Mouse (Mus musculus) adrenal gland, adult (tissue): ENCODE data around the gene Adamts8.

Experiments used
- DNase-seq, 2 experiments: peaks; one replicate each; pipeline ENCODE4 v3.0.0; 2022 to 2023; ENCODE audit warnings: low spot score in 1 of 2; ENCODE audit not compliant: inconsistent age in 2 of 2

The Adamts8 gene

DNA sequence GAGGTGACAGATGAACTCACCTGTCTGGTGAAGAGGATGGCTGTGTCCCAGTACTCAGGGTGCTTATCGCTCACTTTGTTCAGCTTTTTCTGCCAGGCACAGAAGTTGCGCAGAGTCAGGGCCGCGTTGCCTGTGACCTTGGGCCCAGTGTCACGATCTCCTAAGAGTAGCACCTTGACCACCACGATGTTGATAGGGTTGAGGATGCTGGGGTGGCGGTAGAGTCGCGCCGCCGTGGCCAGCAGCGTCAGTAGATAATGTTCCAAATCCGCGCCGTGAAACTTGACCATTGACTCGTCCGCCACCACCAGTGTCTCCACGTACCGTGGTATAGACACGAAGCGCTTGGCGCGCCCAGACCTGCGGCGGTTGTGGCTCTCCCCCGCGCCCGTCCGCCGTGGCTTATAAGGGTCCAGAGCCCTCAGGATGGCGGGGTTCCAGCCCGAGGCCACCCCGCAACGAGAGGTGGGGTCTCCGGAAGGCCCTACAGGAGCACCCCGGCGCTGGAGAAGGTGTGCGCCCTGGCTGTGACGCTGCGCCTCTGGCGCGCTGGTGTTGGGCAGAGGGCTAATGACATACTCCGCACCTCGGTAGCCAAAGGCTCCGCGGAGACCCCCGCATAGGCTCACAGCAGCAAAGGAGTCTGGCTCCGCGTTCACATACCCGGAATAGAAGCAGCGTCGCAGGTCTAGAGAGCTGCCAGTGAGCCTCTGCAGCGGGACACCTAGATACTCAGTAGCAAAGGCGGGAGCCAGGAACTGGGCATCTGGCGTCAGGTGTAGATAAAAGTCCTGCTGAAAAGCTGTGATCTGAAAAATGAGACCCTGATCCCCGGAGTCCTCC, 20.9 kb upstream of the Adamts8 start:
- no peak for DNase-seq

DNA sequence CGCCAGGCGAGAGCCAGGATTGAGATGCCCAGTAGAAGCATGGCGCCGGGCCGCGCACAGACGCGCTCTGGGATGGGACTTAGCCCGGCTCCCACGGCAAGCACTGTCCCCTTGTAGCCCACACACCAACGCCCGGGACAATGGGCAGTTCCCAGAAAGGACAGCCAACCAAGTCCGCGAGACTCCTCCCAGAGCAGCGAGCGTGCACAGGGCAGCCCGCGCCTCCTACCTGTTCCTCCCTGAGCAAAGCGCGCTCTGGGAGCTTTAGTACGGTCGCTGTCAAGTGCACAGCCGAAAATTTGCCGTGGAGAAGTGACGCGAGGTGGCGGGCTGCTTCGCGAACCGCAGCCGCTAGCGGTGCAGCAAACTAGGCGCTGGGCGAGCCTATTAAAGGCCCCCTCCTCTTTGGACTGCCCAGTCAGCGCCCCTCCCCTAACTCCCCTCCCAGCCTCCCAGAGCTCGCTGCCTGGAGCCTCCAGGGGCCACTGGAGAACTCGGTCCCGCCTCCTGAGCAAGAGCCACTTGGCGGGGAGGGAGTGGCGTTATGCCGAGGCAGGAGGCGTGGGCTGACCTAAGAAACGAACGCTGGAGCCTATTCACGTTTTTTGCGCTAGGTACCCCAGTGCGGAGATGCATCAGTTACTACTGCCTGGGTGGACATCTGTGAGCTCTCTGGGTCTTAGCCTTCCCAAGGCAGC, 20.0 kb upstream of the Adamts8 start, which contains the start of gene Adamts15:
Adamts15 (minus strand) TSS at position 256 of the 698 bp plus-strand sequence.
- peak; percentile 69 to 88 for DNase-seq

DNA sequence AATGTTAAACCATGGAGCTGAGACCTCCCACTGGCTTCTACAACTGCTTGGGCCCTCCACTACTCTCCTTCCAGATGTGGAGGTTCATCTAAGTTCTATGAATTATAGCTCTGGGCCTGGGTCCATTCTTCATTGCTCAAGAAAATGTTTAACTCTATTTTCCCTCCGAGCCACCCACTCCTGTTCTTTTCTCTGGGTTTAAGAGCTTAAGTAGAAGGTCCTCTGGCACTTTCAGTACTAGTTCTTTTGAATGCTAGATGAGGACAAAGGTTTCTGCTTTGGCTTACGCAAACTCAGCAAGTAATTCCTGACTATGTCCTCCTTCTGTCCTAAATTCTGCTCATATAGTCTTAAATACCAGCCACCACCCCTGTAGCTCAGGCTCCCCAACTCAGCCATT, 13.6 kb upstream of the Adamts8 start:
- no peak for DNase-seq

DNA sequence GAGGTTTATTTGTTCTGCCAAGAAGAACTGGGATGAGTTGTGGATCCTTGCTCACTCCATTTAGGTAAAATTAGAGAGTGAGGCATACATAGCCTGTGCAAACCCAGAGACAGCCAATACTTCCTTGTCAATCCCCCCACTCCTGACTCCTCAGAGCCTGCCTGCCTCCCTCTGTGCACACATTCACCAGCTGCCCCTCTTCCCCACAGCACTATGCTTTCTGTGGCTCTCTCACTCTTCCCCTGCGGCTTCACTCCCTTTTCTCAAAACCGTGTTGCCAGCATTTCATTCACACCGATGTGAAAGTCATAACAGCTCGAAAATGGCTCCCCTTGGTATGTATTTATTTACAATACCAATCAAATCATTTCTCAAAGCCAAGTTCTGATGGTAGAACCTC, 10.0 kb upstream of the Adamts8 start:
- no peak for DNase-seq

DNA sequence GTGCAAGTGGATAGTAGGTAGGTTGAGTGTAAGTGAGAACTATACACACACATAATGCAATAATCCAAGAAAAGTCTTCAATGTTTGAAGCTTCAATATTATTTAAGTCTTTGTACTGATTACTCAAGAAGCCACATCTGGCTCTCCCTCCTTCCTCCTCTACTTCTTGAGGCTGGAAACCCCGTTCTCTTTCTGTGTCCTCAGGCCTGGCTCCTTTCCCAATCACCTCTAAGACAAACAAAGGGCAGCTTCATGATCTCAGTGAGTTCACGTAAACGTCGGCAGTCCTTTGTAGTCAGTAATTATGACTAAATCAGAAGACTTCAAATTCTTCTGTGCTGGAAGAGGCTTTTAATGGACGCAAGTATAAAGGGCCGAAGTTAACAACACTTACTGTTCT, 7.5 kb upstream of the Adamts8 start:
- no peak for DNase-seq

DNA sequence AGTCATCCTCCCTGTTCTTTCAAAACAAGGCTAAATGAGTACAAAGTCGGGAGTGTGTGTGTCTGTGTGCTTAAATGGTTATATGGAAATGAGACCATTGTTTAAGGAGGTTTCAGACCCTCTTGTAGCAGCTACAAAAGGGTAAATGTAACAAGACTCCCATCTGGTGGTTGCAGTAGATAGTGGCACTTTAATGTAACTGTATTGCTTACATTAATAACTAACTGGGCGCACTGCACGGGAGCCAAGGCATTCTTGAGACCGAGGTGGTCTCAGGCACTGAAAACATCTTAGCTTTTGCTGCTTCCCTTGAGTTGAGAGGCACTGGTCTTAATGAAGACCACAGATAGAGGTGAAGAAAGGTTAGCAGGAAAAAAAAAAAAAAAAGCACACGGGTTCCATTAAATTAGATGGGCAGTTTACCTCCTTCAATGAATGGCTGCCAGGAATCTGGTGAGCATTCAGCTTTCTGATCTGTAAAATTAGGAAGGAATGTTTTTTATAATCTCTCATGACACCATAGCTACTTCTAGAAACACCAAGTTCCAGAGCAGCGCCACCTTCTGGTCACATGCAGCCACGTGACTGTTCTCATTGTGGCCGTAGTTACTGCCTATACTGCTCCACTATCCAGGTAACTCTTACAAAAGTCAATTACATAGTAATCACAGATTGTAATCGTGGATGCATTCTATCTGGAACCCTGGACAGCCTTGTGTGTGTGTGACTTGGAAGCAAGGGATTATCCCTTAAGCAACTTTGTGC, 5.5 kb upstream of the Adamts8 start:
- peak; percentile 49 to 82 for DNase-seq

DNA sequence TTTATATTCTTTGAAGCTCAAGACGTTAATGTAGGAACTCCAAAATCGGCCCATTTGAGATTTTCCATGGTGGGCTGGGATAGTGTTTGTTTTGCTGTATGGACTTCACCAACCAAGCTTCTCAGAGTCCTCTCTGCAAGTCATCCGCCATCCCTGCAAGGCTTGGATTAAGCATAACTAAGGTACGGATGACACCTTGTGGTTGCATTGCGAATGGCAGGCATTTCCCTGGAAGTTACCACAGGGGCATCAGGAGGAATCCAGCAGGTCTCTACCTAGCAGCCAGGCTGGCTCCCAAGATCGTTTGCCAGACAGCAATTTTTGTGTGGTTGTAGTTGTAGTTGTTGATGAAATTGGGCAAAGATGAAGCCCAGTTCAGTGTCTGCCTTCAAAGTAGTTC, 2.0 kb upstream of the Adamts8 start:
- peak; percentile 82 to 96 for DNase-seq

DNA sequence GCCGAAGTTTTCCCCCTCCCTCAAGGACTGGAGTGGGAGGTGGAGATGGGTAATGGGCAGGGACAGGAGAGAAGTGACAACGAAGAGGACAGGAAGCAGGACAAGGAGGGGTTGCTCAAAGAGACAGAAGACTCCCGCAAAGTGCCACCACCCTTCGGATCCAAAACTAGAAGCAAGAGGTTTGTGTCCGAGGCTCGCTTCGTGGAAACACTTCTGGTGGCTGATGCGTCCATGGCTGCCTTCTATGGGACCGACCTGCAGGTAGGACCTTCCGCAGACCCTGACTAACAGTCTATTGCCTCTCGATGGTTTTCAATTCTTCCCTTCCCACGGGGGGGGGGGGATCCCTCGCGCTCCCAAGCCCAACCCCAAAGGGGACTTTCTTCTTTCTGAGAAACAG, 979 bp downstream of the Adamts8 start:
- DNase-seq = no peak

DNA sequence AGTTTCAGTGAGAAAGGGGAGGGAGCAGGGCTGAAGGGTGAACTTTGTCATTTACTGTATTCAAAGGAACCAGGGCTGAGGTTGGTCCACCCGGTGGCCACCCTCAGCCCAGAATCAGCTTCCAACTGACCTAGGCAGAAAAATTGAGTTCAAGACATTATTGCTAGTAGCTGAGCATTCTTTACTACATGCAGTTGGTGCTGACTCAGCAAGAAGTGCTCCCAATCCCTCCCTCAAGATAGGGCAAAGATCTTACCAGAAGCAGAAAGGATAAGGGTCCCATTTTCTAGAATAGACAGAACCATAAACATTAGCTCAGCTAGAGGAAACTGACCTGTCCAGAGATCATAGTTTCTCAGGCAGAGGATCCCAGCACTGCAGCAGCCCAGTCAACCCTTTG, 1.9 kb downstream of the Adamts8 start:
- no peak for DNase-seq

DNA sequence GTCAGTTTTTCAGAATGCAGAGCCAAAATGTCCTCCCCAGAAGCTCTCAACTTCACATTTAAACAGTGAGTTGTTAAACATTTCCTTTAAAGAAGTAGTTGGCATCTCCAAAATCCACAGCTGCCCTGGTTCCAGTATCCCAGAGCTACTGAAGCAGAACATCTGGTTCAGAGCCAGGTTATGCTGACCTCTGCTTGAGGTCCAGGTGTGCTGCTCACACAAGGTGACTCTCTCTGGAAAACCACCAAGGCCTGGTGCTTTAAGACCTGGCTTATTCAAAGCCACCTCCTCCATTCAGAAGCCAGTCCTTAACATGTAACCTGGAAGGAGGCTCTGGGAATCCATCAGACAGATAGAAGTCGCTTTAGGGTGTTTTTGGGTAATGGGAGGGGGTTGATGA, 2.9 kb downstream of the Adamts8 start:
- DNase-seq = no peak

DNA sequence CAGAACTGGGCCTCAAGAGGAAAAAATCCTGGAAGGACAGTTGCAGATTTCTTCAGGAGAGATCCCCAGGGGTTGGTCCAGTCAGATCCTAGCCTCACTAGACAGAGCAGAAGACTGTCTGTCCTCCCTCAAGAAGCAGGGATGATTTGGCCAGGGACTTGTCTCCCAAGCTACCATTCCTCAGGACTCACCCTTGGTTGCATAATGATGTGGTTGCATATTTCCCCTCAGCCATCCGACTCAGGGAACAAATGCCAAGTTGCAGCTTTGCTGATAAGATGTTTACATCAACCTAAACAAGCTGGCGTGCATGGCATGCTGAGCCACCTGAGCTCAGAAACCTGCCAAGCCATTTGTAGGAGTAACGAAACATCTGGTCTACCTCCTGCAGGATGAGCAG, 7.1 kb downstream of the Adamts8 start:
- peak in 1 of 2 experiments; percentile 69 for DNase-seq

DNA sequence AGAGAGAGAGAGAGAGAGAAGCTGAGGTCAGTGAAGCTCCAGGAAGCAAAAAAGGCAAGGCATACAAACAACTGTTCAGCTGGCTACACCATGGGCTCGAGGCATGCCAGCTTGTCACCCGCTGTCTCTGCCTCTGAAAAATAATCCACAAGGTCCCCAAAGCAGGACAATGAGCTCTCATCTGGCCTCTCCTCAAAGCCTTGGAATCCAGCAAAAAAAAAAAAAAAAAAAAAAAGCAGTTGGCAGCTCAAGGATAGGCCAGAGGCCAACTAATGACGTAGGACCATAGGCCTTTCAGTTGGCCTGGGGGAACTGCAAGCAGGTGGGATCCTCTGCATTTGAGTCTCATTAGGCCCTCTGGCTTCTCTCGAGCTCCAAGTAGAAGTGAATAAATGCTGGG, 7.6 kb downstream of the Adamts8 start:
- peak; percentile 54 to 78 for DNase-seq

DNA sequence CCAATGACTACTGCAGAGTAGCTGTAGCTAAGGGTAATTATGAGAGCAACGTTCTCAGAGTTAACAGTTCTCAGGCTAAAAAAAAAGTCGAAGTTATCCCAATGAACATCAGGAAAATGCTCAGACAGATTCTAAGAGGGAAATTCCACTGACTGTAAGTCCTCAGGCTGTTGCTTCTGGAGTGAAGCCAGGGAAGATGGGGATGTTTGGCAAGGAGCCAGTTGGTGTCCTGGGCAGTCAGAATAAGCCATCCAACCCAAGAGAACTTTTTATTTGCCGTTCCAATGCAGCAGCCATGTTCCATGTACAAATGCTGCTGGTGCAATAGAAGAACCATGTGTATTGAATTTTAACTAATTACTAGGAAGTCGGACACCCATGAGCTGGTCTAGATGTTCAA, 8.2 kb downstream of the Adamts8 start:
- DNase-seq = peak; percentile 65 to 80

DNA sequence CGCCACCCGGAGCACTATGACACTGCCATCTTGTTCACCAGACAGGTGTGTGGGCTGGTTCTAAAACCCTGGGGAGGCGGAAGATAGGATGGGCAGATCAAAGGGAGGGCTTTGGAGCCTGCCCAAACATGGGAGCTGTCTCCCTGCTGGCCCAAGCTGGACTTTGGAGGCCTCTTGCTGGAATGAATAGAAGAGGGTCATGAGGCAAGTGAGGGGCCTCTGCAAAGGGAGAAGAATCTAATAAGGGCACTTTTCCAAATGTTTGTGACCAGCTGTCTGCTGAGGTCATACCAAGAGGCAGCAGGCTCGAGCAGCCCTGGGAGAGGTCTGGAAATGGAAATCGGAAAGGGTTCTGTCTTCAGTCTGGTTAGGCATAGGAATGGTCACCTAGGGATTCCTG, 9.1 kb downstream of the Adamts8 start:
- no peak for DNase-seq

DNA sequence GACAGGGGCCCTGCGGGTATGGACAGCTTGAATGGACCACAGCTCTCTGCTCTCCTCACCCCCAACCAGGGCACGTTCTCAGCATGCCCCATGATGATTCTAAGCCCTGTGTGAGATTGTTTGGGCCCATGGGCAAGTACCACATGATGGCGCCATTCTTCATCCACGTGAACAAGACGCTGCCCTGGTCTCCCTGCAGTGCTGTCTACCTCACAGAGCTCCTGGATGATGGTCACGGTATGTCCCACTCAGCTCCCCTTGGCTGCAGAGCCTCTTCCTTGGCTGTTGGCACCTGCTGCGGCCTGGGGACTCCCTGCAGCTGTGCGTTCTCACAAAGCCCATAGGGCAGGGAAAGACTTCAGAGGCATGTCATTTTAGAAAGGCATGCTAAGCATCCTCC, 10.9 kb downstream of the Adamts8 start:
- peak in 1 of 2 experiments; percentile 68 for DNase-seq

DNA sequence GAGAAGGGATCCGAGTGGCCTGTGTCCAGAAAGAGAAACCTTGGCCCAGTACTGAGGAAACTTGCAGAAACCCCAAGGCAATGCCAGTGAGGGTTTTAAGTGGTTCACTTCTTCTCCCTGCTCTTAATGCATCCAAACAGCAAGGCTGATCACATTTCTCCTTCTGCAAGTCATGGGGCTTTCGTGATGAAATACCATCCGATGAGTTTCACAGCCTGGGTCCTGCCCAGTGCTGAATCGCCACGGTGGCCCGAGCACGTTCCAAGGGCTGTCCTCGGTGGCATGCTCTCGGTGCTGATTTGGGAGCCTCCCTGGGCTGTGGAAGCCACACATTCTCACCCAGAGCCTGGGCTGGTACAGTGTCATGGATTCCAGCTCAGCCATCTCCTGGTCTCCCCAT, 12.9 kb downstream of the Adamts8 start:
- no peak for DNase-seq

DNA sequence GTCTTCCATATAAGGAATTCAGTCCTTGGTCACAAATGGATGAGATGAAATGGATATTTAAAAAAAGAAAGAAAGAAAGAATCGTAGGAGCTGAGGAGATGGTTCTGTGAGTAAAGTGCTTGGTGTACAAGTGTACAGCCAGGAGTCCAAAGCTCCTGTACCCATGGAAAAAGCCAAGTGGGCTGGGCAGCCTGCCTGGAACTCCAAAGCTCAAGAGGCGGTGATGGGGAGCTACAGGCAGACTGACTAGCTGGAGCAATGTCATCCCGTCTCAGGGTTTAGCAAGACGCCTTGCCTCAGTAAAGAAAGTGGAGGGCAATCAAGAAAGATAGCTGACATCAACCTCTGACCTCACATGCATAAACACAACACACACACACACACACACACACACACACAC, 21.4 kb downstream of the Adamts8 start:
- DNase-seq = no peak

DNA sequence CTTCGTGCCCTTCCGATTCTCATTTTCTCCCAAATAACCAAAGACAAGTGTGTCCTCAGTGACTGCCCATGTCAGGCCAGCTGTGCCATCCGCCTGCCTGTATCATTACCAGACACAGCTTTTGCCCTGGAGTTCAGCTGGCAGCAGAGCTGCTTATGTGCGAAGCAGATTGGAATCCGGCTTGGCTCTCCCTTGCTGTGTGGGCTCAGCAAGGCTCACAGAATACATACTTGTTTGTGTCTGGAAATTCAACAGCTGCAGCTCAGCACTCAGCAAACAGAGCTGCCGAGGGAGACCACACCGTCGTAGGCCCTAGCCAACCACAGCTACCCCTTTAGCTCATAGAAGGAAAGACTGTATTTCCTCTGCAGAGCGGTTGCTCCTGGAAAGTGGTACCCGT, 22.3 kb downstream of the Adamts8 start:
- peak in 1 of 2 experiments; percentile 16 for DNase-seq

DNA sequence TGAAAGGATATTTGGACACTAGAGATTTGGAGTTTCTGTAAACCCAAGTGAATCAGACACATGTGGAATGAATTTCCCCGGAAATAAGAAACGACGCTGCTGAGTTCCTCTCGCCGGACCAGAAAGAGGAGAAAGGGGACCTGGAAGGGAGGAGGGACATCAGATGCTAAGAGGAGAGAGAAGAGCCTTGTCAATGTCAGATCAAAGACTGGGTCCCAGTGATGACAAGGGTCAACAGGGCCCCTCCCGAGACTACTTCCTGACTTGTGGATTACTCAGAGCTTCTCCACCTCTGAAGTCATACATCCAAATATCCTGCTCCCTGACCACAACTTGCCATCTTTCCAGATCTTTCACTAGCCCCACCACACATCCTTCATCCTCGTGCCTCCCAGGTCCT, 24.5 kb downstream of the Adamts8 start:
- no peak for DNase-seq

DNA sequence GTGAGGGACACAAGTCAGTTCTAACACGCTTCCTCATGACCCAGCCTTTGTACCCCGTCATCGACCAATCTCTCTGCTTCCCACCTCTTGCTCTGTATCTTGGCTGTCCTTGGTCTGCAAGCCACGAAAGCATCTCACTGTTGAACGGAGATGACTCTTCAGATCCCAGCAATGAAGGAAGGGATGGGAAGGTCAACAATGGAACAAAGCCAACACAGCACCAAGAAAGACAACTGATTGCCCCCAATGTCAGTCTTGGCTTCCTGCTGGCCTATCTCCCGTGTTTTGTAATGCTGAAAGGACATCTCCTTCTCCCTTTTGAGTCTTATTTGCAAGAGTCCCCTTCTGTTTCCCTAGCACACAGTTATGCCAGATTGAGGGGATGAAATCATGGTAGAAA, 25.8 kb downstream of the Adamts8 start:
- DNase-seq = peak in 1 of 2 experiments; percentile 18

DNA sequence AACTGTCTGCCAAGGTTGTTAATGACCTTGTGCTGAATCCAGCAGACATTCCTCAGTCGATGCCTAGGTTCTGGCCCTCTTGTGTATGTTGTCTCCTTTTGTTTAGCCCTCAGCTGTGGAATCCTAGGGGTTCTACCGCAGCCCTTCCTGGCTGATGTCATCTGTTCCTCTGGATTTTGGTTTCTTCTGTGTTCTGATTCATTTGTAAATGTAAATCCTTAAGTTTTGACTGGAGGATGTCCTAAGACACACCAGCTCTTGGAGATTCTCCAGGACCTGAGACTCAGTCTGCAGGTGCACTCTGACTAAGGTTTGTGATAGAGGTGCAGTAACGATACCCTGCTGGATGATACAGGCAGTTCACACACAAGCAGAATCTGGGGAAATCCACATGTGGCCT, 27.6 kb downstream of the Adamts8 start:
- DNase-seq = no peak

DNA sequence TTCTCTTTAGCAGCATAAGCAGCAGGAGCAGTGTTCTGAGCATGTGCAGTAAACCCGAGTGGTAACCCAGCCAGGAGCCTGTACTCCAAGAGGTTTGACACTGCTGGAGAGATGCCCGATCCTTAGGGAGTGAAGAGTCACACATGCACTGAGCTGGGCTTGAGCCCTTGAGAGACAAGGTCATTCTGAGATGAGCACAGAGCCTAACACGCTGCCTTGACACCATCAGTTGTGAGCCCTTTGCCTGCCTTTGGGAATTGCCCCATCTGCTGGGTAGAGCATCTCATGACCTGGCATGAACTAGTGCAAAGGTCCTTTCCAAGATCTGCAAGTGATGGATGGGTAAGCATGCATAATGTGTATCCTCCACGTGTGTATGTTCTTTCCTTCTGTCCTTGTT, 29.6 kb downstream of the Adamts8 start:
- peak; percentile 44 to 83 for DNase-seq
